Mouse (Mus musculus) testis, adult 2 months (tissue): ENCODE measurements around the gene Syce3.

Experiments
- CTCF ChIP-seq: fragments of 200-500 bp; IDR thresholded peaks from 2 replicates; pipeline ENCODE4 v1.5.1; 2012; ENCODE audit warnings: low read depth, mild to moderate bottlenecking, inconsistent platforms, low read length, moderate library complexity; ENCODE audit not compliant: control insufficient read depth, insufficient read depth, insufficient replicate concordance
- POLR2A ChIP-seq: fragments of 200-500 bp; IDR thresholded peaks from 2 replicates; pipeline ENCODE4 v1.6.1; 2012; ENCODE audit warnings: low read depth, mild to moderate bottlenecking, inconsistent platforms, low read length, moderate library complexity; ENCODE audit not compliant: control insufficient read depth

DNA sequence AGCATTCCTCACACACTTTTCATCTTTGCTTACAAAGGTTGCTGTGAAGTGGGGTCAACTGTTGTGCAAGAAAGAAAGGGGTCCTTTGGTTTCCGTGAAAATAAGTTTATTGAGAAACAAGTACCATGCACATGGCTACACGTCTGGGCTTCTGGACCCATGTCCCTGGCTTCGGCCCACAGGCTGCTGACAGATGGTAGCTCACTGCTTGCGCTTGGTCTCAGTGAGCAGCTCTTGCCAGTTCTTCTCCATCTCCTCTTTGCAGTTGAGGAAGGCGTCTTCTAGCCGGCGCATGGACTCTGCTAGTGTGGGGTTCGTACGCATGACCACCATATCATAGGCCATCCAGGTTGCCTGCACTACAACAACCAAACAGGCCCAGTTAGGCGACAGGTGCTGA is 20.2 kb downstream of the Syce3 start:
- TF ChIP-seq POLR2A (no peak), CTCF (no peak)
